Mouse (Mus musculus) 416B (cell line): ENCODE data around the gene Crocc.

Experiments used
- DNase-seq: peaks from one replicate; pipeline ENCODE4 v3.0.0; 2011; ENCODE audit warnings: low read depth

Gene Crocc

GRCm38 (mm10) chr4:140984544-140984943 is 75.8 kb downstream of the Crocc start:
- DNase-seq = no peak

- peak; percentile 98 for DNase-seq
Measured at GRCm38 (mm10) chr4:140983442-140983841, 76.9 kb downstream of the Crocc start.

GRCm38 (mm10) chr4:140982808-140983207 is 77.5 kb downstream of the Crocc start:
- no peak for DNase-seq

- DNase-seq = peak; percentile 43
Measured at GRCm38 (mm10) chr4:140981605-140982004, 78.7 kb downstream of the Crocc start.

- peak; percentile 94 for DNase-seq
Measured at GRCm38 (mm10) chr4:140977886-140978692, 82.3 kb downstream of the Crocc start.

- no peak for DNase-seq
Measured at GRCm38 (mm10) chr4:140977278-140977677, 83.1 kb downstream of the Crocc start.

- peak; percentile 75 for DNase-seq
Measured at GRCm38 (mm10) chr4:140975356-140975755, 85.0 kb downstream of the Crocc start.

- no peak for DNase-seq
Measured at GRCm38 (mm10) chr4:140974408-140974807, 85.9 kb downstream of the Crocc start.

- DNase-seq = no peak
Measured at GRCm38 (mm10) chr4:140971691-140972090, 88.7 kb downstream of the Crocc start.

- no peak for DNase-seq
Measured at GRCm38 (mm10) chr4:140967386-140968159, 92.8 kb downstream of the Crocc start.
